Mouse (Mus musculus): ENCODE measurements around the gene Lasp1. TPM values are rescaled to one million over a fixed set of nuclear protein-coding genes. Genes with fewer than 3 reads are reported as not detected.

Lasp1 gene
- polyA plus RNA-seq, 1 experiment from 2014 or later: 137 TPM

GRCm38 (mm10) chr11:97816176-97816575 lies 17.4 kb downstream of the Lasp1 start:
- Histone ChIP-seq H3K9me3 (no peaks in the 10 kb centered on the region), H3K36me3 (peaks cover 48% of the 10 kb centered on the region), H3K27ac (peak overlapping the region; percentile 56; the same call in 1 of the 2 replicates), H3K4me1 (replicated peaks) (peaks cover 82% of the 10 kb centered on the region), H3K4me3 (replicated peaks) (no peak overlapping the region), H3K27me3 (no peaks in the 10 kb centered on the region), H3K4me2 (replicated peaks) (no peak overlapping the region), H3K9ac (replicated peaks) (no peak overlapping the region)
- 44% methylated on average over 5 of the region's 5 CpGs for WGBS
- no peak for ATAC-seq

DNA sequence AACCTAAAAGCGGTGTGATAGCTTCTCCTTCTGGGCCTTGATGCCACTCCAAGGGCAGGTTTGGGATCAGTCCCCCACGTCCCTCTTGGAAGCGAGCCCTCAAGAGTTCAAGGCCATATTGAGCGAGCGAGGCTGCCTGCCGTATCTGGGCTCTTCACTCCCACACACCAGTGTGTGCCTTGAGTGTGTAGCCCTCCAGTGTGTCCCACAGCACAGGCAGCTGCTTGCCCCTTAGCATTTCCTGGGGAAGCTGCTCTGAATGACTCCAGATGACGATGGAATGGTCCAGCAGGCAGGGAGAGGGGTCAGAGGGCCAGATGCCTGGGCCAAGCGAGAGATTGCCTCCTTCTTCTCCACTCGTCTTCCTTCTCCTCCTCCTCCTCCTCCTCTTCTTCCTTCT lies 18.1 kb downstream of the Lasp1 start:
- Histone ChIP-seq H3K4me1 (replicated peaks) (peaks cover 78% of the 10 kb centered on the region), H3K9me3 (no peaks in the 10 kb centered on the region), H3K27me3 (no peaks in the 10 kb centered on the region), H3K36me3 (peaks cover 52% of the 10 kb centered on the region), H3K9ac (replicated peaks) (no peak overlapping the region), H3K4me3 (replicated peaks) (no peak overlapping the region), H3K27ac (peak overlapping the region; percentile 14; the same call in 1 of the 2 replicates), H3K4me2 (replicated peaks) (no peak overlapping the region)
- no peak for ATAC-seq
- WGBS: 60% methylated on average over 9 of the region's 9 CpGs

DNA sequence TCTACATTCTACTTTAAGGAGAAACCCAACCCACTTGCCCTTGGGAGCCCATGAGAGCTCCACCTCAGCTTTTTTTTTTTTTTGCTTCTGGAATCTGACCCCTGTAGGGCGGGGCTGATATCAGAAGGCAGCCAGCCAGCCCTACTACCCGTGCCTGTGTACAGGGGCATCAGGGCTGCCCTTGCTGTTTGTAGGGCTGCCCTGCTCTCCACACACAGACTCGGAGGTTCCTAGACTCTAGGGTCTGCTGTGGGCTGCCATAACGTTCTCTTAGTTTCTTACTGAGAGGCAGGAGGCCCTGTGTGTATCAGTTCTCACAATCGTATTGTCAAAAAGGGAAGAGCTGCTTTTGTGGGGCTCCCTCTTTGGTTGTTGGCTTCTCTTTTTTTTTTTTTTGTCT lies 18.6 kb downstream of the Lasp1 start:
- peaks cover 52% of the 10 kb centered on the region for H3K36me3 ChIP-seq
- H3K27me3 ChIP-seq: no peaks in the 10 kb centered on the region
- no peak for ATAC-seq
- no peak overlapping the region; the same call in 1 of the 2 replicates for H3K27ac ChIP-seq
- H3K9me3 ChIP-seq: no peaks in the 10 kb centered on the region
- 38% methylated on average over 5 of the region's 5 CpGs for WGBS
- no peak overlapping the region for H3K9ac ChIP-seq (replicated peaks)
- no peak overlapping the region for H3K4me3 ChIP-seq (replicated peaks)
- peaks cover 74% of the 10 kb centered on the region for H3K4me1 ChIP-seq (replicated peaks)
- H3K4me2 ChIP-seq (replicated peaks): no peak overlapping the region

- no peaks in the 10 kb centered on the region for H3K27me3 ChIP-seq
- H3K27ac ChIP-seq: peak overlapping the region; percentile 82
- 18% methylated on average over 6 of the region's 6 CpGs for WGBS
- H3K4me2 ChIP-seq (replicated peaks): no peak overlapping the region
- no peaks in the 10 kb centered on the region for H3K9me3 ChIP-seq
- ATAC-seq: peak; percentile 7; the same call in 1 of the 2 replicates
- H3K36me3 ChIP-seq: peaks cover 58% of the 10 kb centered on the region
- H3K4me3 ChIP-seq (replicated peaks): no peak overlapping the region
- H3K9ac ChIP-seq (replicated peaks): peak overlapping the region; percentile 53; the same call in 1 of the 2 replicates
- H3K4me1 ChIP-seq (replicated peaks): peaks cover 70% of the 10 kb centered on the region
Observed at GRCm38 (mm10) chr11:97818003-97818402, 19.2 kb downstream of the Lasp1 start.

- ATAC-seq: peak; percentile 77
- Histone ChIP-seq H3K9me3 (no peaks in the 10 kb centered on the region), H3K9ac (replicated peaks) (peak overlapping the region; percentile 53), H3K27ac (peak overlapping the region; percentile 82), H3K27me3 (no peaks in the 10 kb centered on the region), H3K4me1 (replicated peaks) (peaks cover 67% of the 10 kb centered on the region), H3K4me3 (replicated peaks) (no peak overlapping the region), H3K36me3 (peaks cover 62% of the 10 kb centered on the region), H3K4me2 (replicated peaks) (no peak overlapping the region)
- WGBS: 6% methylated on average over 4 of the region's 4 CpGs
Observed at GRCm38 (mm10) chr11:97818571-97818970, 19.8 kb downstream of the Lasp1 start.

DNA sequence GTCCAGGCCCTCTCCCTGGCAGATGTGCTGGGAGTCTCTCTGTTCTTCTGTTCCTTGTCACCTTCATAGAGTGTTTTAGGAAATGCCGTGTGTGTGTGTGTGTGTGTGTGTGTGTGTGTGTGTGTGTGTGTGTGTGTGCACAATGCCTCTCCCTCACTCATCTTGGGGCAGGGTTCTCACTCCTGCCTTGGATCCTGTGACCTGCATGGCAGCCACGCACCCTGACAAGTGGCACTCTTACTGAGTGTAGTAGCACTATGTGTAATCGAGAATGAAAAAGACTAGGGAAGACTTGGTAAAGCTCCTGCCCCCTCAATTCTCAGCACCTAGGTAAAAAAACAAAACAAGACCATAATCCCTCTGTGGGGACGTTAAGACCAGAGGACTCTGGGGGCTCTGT lies 20.3 kb downstream of the Lasp1 start:
- peaks cover 62% of the 10 kb centered on the region for H3K36me3 ChIP-seq
- H3K27ac ChIP-seq: peak overlapping the region; percentile 82
- no peaks in the 10 kb centered on the region for H3K9me3 ChIP-seq
- H3K9ac ChIP-seq (replicated peaks): peak overlapping the region; percentile 53
- WGBS: 32% methylated on average over 4 of the region's 4 CpGs
- no peak overlapping the region for H3K4me3 ChIP-seq (replicated peaks)
- ATAC-seq: no peak
- peaks cover 62% of the 10 kb centered on the region for H3K4me1 ChIP-seq (replicated peaks)
- no peaks in the 10 kb centered on the region for H3K27me3 ChIP-seq
- no peak overlapping the region for H3K4me2 ChIP-seq (replicated peaks)

GRCm38 (mm10) chr11:97819923-97820322 lies 21.1 kb downstream of the Lasp1 start:
- Histone ChIP-seq H3K9me3 (no peaks in the 10 kb centered on the region), H3K36me3 (peaks cover 63% of the 10 kb centered on the region), H3K27ac (no peak overlapping the region), H3K27me3 (no peaks in the 10 kb centered on the region), H3K4me3 (replicated peaks) (no peak overlapping the region), H3K9ac (replicated peaks) (no peak overlapping the region), H3K4me2 (replicated peaks) (no peak overlapping the region), H3K4me1 (replicated peaks) (peaks cover 58% of the 10 kb centered on the region)
- WGBS: 80% methylated on average over 5 of the region's 5 CpGs
- no peak for ATAC-seq

DNA sequence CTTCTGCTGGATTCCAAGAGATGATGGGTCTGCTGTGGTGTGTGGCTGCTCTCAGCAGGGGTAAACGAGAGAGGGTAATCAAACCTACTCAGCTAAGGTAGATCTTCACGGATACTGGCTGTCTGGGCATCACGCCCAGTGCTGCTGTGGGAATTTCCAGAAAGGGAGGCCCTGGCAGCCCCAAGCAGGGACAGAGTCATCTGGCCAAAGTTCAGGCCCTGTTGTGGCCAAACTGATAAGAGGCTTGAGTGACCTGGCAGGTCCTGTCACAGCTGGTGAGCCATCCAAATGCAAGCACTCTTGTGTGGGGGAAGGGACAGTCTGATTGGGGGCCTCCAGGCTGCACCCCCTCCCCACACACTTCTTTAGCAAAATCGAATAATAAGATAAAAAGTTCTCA lies 22.0 kb downstream of the Lasp1 start:
- H3K4me1 ChIP-seq (replicated peaks): peaks cover 50% of the 10 kb centered on the region
- no peaks in the 10 kb centered on the region for H3K9me3 ChIP-seq
- no peaks in the 10 kb centered on the region for H3K27me3 ChIP-seq
- 62% methylated on average over 4 of the region's 4 CpGs for WGBS
- ATAC-seq: no peak
- no peak overlapping the region for H3K27ac ChIP-seq
- peaks cover 63% of the 10 kb centered on the region for H3K36me3 ChIP-seq
- no peak overlapping the region for H3K4me2 ChIP-seq (replicated peaks)
- H3K9ac ChIP-seq (replicated peaks): no peak overlapping the region
- no peak overlapping the region for H3K4me3 ChIP-seq (replicated peaks)

DNA sequence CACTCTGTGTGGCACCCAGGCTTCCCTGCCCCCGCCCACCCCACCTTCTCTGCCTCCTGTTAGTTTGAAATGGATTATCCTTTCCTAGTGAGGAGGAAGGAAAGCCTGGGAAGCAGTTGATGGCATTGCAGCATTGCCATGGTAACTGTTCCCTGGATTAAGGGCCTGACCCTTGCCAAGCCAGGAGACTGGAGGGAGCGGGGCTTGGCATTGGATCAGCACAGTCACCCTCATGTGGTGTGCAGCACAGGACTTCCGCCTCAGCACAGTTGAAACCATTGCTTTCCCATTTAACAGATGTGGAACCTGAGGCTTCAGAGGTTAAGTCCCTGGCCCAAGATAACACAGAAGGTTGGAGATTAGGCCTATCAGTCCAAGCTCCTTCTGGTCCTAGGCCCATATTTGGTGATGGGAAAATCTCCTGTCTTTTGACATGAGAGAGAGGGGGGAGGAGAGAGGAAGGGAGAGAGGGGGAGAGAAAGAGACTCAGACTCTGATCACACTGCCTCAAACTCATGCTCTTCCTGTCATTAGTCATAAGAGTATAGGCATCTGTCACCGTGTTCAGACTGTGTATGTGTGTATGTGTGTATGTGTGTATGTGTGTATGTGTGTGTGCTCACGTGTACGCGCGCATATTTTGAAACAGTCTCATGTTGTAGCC lies 22.7 kb downstream of the Lasp1 start:
- ATAC-seq: no peak
- no peak overlapping the region for H3K4me3 ChIP-seq (replicated peaks)
- no peak overlapping the region for H3K27ac ChIP-seq
- peaks cover 43% of the 10 kb centered on the region for H3K4me1 ChIP-seq (replicated peaks)
- no peaks in the 10 kb centered on the region for H3K27me3 ChIP-seq
- H3K36me3 ChIP-seq: peaks cover 63% of the 10 kb centered on the region
- no peaks in the 10 kb centered on the region for H3K9me3 ChIP-seq
- 86% methylated on average over 8 of the region's 8 CpGs for WGBS
- no peak overlapping the region for H3K4me2 ChIP-seq (replicated peaks)
- no peak overlapping the region for H3K9ac ChIP-seq (replicated peaks)

GRCm38 (mm10) chr11:97822840-97823603 lies 24.2 kb downstream of the Lasp1 start:
- no peaks in the 10 kb centered on the region for H3K9me3 ChIP-seq
- ATAC-seq: no peak
- H3K9ac ChIP-seq (replicated peaks): 0 out of 2 replicates have a peak overlapping the region, but pooled peaks have one; percentile 7
- peaks cover 72% of the 10 kb centered on the region for H3K36me3 ChIP-seq
- H3K27me3 ChIP-seq: no peaks in the 10 kb centered on the region
- H3K27ac ChIP-seq: no peak overlapping the region; the same call in 1 of the 2 replicates
- 76% methylated on average over 20 of the region's 20 CpGs for WGBS
- H3K4me3 ChIP-seq (replicated peaks): no peak overlapping the region
- peaks cover 29% of the 10 kb centered on the region for H3K4me1 ChIP-seq (replicated peaks)
- no peak overlapping the region for H3K4me2 ChIP-seq (replicated peaks)

- Histone ChIP-seq H3K27me3 (no peaks in the 10 kb centered on the region), H3K27ac (no peak overlapping the region), H3K9ac (replicated peaks) (no peak overlapping the region), H3K4me1 (replicated peaks) (peaks cover 17% of the 10 kb centered on the region), H3K9me3 (no peaks in the 10 kb centered on the region), H3K4me3 (replicated peaks) (no peak overlapping the region), H3K36me3 (peaks cover 76% of the 10 kb centered on the region), H3K4me2 (replicated peaks) (no peak overlapping the region)
- WGBS: 94% methylated on average over 11 of the region's 11 CpGs
- ATAC-seq: no peak
Observed at GRCm38 (mm10) chr11:97824168-97824567, 25.4 kb downstream of the Lasp1 start.

- H3K27ac ChIP-seq: no peak overlapping the region
Observed at GRCm38 (mm10) chr11:97824895-97825294, 26.1 kb downstream of the Lasp1 start.

More at GRCm38 (mm10) chr11:97824895-97825294, 26.1 kb downstream of the Lasp1 start:
- H3K4me1 ChIP-seq (replicated peaks): peaks cover 14% of the 10 kb centered on the region; the same call in 1 of the 2 replicates
- H3K4me2 ChIP-seq (replicated peaks): no peak overlapping the region
- H3K27me3 ChIP-seq: no peaks in the 10 kb centered on the region
- H3K36me3 ChIP-seq: peaks cover 77% of the 10 kb centered on the region
- WGBS: 85% methylated on average over 6 of the region's 6 CpGs
- no peak overlapping the region for H3K4me3 ChIP-seq (replicated peaks)
- ATAC-seq: no peak
- H3K9me3 ChIP-seq: no peaks in the 10 kb centered on the region
- no peak overlapping the region for H3K9ac ChIP-seq (replicated peaks)
